Mouse (Mus musculus) inflammation-experienced regulatory T-cells, adult 6 months (primary cell): Measurements from ENCODE around the gene 6330409D20Rik. TPM values are rescaled to one million over a fixed set of nuclear protein-coding genes. Genes with fewer than 3 reads are reported as not detected.

Source experiments
- ATAC-seq: one replicate; pipeline ENCODE4 v1.8.0; 2017
- polyA plus RNA-seq, 3 experiments: library from polyadenylated mRNA; unstranded; fragments of 100-300 nt; shearing (Covaris generic); gene quantifications; one replicate each; pipeline ENCODE4 v1.2.1; 2017

6330409D20Rik gene
- polyA plus RNA-seq, result 1 to 10 TPM in 2 of 3 experiments, not detected in 1; 1.2 to 1.3 TPM

- no peak for ATAC-seq
These were observed at the start of gene 6330409D20Rik for GRCm38 (mm10) chr2:32740916-32741272. Gene 6330409D20Rik, minus strand, starts transcription at chr2:32741016.

GRCm38 (mm10) chr2:32788581-32788980 lies 47.8 kb upstream of the 6330409D20Rik start:
- ATAC-seq, result no peak

GRCm38 (mm10) chr2:32787176-32787575 lies 46.4 kb upstream of the 6330409D20Rik start:
- no peak for ATAC-seq

- no peak for ATAC-seq
These were observed 43.3 kb upstream of the 6330409D20Rik start, which contains the start of gene Cfap157 for GRCm38 (mm10) chr2:32784048-32784681. Gene Cfap157, minus strand, starts transcription at chr2:32784428.

DNA sequence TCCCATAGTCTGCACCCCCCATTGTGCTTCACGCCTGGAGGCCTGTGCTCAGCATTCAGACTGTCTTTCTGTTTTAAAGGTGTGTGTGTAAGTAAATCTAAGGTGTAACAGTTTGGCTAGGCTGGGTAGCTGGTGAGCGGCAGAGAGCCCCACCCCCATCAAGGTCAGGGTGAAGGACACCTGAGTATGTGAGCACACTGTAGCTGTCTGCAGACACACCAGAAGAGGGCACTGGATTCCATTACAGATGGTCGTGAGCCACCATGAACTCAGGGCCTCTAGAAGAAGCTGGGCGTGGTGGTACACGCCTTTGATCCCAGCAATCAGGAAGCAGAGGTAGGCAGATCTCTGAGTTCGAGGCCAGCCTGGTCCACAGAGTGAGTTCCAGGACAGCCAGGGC lies 40.9 kb upstream of the 6330409D20Rik start:
- no peak for ATAC-seq

- ATAC-seq, result no peak
These were observed 38.9 kb upstream of the 6330409D20Rik start for GRCm38 (mm10) chr2:32779714-32780113.

DNA sequence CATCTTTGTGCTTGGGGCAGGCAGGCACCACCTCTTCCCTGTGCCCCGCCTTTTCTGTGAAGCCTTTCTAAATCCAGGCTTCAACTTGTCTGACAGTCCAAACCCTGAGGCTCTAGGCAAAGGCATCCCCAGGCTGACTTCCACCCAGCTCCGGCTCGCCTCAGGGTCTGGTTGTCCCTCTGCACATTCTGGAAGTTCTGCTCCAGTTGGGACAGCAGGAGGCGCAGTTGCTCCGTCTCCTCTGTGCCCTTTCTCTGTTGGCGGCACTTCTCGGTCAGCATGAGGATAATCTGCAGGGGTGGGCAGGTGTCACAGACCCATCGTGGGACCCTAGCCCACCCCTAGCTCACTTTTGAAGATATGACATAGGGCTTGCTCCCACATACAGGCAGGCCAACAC lies 38.3 kb upstream of the 6330409D20Rik start:
- no peak for ATAC-seq

DNA sequence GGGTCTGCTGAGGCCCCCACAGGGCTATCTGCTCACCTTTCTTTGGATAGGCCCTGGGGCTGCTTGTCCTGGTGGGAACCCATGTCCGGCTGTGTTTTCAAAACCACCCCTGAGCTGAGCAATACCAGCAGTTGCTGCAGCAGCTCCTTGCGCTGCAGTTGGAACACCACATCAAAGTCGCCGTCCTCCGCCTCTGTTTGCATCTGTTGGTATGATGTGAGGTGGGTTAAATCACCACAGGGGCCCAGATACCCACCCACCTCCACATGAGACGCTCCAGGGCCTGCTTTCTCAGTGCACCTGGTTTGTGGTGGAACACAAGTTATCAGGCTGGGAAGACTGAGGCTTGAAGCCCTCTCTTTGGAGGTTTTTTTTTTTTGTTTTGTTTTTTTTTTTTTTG lies 37.3 kb upstream of the 6330409D20Rik start:
- ATAC-seq, result no peak

GRCm38 (mm10) chr2:32776192-32776591 lies 35.4 kb upstream of the 6330409D20Rik start:
- no peak for ATAC-seq

DNA sequence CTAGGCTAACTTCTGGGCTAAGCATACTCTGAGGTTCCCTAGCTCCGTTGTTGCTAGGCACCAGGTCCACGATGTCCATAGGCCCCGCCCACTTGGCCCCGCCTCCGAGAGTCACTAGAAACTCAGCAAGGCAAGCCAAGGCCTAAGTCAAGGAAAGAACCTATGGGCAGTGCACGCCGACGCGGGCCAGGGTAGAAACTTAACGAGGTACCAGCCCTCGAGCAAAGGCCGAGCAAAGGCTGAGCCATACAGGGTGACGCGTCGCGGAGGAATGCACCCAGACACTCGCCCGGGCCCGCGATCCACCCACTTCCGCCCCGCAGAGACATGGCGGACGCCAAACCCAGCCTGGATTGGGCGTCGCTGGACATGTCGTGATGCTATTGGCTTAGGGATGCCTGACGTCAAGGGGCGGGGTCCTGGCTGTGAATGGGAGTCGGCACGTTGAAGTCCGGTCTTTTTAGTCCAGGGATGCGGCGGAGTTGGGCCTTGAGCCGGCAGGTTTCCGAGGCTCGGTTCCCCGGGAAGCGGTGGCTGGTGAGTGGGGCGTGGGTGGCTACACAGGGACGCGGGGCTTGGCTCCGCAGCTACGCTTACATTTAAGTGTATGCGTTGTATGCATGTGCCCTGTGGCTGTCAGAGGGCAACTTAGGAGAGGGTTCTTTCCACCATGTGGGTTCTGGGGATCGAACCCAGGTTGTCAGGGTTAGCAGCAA lies 34.7 kb upstream of the 6330409D20Rik start, which contains the start of the genes Ttc16 and Ptrh1:
Gene Ttc16 (minus strand): TSS at position 275 of the 716 bp plus-strand sequence.
Gene Ptrh1 (plus strand): TSS at position 428 of the 716 bp plus-strand sequence.
- ATAC-seq, result peak; percentile 91

- ATAC-seq, result no peak
These were observed 31.9 kb upstream of the 6330409D20Rik start for GRCm38 (mm10) chr2:32772626-32773279.

DNA sequence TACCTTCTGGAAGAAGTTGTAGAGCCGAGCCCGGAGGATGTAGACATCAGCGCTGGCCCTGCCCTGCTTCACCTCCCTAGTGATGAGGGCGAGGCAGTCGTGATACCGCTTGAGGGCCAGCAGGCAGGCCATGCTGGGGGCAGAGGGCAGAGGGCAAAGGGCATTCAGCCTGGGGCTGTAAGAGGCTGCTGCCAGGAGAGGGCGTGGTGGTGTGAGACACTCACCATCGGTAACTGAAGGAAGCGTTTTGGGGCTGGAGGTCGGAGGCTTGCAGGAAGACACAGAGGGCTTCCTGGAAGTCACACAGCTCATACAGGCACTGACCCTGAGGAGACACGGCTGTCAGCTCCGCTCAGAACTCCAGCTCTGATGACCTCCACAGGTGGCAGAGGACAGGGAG lies 31.1 kb upstream of the 6330409D20Rik start:
- no peak for ATAC-seq

DNA sequence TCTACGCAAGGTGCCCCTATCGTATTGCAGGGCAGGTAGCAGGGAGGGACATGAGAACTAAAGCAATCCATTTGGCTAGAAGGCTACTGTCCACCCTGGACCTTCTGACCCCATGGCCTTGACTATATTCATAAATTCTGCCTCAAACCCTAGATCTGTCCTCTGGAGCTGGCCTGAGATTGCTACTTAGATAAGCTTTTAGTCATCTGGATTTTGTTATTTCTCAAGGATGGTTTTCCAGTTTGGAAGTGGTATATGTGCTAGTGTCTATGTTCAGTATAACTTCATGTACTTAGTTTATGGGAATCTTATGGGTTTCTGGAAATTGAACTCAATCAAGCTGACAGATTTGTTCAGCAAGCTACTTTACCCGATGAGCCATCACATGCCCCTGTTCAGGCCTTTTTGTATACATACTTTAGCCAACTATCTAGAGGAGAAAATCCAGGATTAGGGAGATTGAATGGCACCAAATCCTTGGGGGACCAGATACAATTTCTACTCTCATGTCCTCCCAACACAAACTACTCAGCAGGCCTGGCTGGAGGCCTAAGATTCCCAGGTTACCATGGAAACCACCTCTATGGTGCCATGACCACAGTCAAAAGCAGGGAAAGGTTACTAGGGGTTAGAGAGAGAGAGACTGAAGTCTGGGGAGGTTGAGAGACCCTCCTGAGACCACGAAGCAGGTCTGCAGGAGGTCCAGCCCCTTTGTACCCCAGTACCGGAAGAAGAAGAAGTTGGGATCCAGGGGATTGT lies 28.7 kb upstream of the 6330409D20Rik start:
- no peak for ATAC-seq

GRCm38 (mm10) chr2:32768661-32769285 lies 28.0 kb upstream of the 6330409D20Rik start:
- ATAC-seq, result no peak

- ATAC-seq, result no peak
These were observed 26.4 kb upstream of the 6330409D20Rik start for GRCm38 (mm10) chr2:32767241-32767640.

DNA sequence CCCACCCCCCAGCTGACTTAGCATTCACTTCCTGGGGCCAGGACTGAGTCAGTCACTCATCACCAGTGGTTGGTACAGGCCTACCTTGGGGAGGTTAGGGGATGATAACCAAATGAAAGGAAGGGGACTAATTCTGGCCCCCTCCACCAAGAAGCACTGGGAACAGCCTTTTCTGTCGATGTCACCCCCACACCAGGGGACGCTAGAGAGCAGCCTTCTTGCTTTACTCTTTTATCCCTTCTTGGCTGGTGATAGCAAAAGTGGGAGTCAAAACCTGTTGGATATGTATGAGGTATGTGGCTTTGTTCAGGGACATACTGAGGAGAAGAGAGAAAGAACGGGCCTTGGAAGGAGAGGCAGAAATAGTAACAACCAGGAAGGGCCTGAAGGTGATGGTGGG lies 22.5 kb upstream of the 6330409D20Rik start:
- no peak for ATAC-seq

GRCm38 (mm10) chr2:32761859-32762258 lies 21.0 kb upstream of the 6330409D20Rik start:
- no peak for ATAC-seq

DNA sequence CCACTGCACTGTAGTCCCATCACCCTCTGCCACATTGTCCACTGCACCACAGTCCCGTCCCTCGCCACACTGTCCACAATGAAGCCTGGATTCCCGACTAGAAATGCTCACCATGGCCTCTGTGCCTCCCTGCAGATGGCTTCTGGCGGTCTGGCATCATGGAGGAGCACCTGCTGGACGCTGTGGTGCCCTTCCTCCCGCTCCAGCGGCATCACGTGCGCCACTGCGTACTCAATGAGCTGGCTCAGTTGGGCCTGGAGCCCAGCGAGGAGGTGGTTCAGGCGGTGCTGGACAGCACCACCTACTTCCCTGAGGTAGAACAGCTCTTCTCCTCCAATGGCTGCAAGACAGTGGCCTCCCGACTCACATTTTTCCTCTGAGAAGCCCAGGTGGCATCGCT lies 20.5 kb upstream of the 6330409D20Rik start:
- no peak for ATAC-seq

DNA sequence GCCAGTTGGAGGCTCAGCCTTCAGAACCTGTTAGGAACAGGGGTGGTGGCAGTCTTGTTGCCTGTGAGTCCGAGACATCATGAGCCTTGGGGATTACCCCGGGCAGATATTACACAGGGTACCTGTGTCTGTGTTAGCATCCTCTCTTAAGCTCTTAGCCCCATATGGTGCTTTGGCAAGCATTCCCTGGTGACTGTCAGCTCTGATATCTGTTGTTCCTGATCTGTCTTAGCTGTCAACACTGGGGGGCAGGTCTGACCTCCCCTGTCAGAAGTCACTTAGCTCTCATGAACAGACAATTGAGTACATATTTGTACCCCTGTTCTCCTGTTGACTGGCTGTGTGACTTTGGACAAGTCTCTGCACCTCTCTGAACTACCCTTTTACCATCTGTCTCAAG lies 18.2 kb upstream of the 6330409D20Rik start:
- ATAC-seq, result no peak

GRCm38 (mm10) chr2:32758503-32758902 lies 17.7 kb upstream of the 6330409D20Rik start:
- no peak for ATAC-seq

- ATAC-seq, result peak; percentile 96
These were observed 16.4 kb upstream of the 6330409D20Rik start, which contains the start of gene Tor2a for GRCm38 (mm10) chr2:32757056-32757845. Gene Tor2a, plus strand, starts transcription at chr2:32757234.
